Mouse (Mus musculus): ENCODE data around the gene Epm2a. TPM values are rescaled to one million over a fixed set of nuclear protein-coding genes. Genes with fewer than 3 reads are reported as not detected.

Gene Epm2a
- total RNA-seq, 2 experiments from 2014 or later, result 26.0 to 26.8 TPM

GRCm38 (mm10) chr10:11429059-11429812 is 86.0 kb downstream of the Epm2a start:
- DNase-seq, result no peak

DNA sequence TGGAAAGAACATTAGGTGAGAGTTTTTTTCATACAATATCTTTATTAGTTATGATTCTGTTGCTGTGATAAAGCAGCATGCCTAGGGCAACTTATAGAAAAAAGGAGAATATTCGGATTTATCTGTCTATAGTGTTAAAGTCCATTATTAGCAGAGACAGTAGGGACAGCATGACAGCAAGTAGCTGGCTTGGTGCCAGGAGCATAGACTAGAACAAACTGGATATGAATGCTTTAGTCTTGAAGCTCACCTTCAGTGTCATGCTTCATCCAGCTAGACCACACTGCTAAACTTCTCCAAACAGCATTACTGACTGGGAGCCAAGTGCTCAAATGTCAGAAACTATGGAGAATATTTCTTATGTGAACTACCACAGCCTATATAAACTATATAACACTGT is 93.8 kb downstream of the Epm2a start:
- no peak for DNase-seq

- no peak for DNase-seq
Observed at GRCm38 (mm10) chr10:11438461-11438860, 95.3 kb downstream of the Epm2a start.

DNA sequence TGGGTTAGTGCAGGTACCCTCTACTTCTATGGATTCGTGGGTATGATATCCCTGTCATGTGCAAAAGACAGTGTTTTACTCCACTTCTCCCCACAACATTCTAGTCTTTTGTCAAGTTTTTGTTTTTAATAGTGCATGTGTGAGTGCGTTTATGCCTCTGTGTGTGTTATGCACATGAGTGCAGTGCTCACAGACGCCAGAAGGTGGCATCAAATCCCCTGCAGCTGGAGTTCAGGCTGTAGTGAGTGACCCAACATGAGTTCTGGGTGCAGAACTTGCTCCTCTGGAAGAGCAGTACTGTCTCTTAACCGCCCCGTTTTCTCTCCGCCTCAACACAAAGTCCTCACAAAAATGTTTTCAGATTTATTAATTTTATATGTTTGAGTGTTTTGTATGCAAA is 96.1 kb downstream of the Epm2a start:
- no peak for DNase-seq

DNA sequence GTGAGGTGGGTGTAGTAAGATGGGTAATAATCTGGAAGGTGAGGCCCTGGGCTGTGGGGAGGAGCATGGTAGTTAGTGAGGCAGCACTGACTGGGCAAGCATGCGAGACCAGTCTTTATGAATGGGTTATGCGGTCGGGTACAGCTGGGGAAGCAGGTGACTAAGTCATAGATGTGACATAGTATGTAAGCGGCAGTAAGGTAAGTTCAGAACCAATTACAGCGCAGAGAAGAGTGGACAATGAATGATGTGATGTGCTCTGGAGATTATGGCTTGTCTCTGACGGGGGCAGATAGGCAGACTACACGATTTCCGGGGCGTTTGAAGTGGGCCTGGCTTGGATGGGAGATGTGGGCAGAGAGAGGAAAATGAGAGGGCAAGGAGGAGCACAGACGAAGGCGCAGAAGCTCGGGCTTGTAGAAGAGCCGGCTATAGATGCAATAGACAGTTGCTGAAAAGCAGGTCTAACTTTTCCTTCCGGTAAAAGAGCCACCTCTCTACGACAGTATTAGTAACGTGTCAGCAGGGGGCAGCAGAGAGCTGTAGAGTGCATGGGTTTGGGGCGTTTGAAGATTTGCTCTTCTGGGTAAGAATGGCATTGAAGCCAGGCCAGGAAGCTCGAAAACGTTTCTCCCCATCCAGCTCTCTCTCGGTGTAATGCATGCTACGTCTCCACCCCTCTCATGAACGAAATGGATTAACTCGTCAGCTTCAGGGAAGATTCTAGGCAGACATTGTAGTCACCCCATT is 106.5 kb downstream of the Epm2a start:
- peak; percentile 79 to 83 for DNase-seq

DNA sequence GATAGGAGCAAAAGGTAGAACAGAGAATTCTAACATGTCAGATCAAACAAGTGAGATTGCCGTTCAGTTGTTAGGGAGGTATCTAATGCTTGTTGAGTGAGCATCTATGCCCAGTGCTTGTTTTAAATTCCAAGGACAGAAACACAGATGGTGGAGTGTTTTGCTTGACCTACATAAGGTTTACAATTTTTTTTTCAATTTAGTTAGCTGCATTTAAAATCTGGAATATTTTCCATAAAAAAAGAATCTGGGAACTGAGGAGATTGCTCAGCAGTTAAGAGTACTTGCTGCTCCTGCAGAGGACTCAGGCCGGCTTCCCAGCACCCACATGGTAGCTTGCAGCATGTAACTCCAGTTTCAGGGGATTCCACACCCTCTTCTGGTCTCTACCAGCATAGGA is 109.3 kb downstream of the Epm2a start:
- DNase-seq, result no peak

GRCm38 (mm10) chr10:11457445-11457844 is 114.2 kb downstream of the Epm2a start:
- no peak for DNase-seq

DNA sequence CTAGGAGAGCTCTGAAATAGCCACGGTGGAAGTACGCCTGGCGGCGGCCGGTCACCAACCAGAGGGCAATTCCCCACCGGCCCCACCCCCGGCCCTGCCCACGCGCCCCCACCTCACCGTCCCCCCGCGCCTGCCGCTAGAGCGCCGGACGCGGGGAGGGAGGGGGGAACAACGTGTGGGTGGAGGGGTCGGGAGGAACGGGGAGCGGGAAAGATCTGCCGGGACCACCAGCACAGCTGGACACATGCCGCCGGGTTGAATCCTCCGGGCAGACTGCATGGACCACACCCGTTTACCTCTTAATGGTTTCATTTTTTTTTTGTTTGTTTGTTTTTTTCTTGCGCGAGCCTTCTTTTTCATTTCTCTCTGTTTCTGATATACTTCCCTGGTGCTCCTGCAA is 148.8 kb downstream of the Epm2a start:
- peak in 1 of 2 experiments; percentile 8 for DNase-seq

Other genes with a start within 250 kb of the Epm2a start
- 10 to 100 TPM; 43.4 to 44.9 TPM for gene Shprh, start 194.0 kb upstream of the Epm2a start, total RNA-seq (2021)
- 10 to 100 TPM; 10.1 to 10.3 TPM for gene Fbxo30, start 62.1 kb upstream of the Epm2a start, total RNA-seq (2021)

Measured in layer of hippocampus, postnatal 36 days (tissue).